ENCODE assay signal across 12 mouse cellular contexts in genomic region chr8:114889578-114890374, GRCm38 (mm10).
A peak's percentile ranks its signal among the peaks of the same experiment; 100 is the strongest.
DNase-seq lines count a peak whose midpoint lies in the region; ATAC-seq lines count a peak whose summit lies in the region.
"Had no signal": no experiment of that assay in that cellular context is flagged by ENCODE, and none has a peak within 500 bp of the region (broad histone marks: within the 10 kb centered on the region; RNA-seq: fewer than 3 reads in every experiment).

No protein-coding gene starts in this region.

- H3K27ac ChIP-seq in hindbrain, embryonic 14.5 days: no peak overlapping the region
- H3K27ac ChIP-seq: liver, embryonic 15.5 days had no signal

- no peaks in the 10 kb centered on the region for H3K36me3 ChIP-seq in hindbrain, embryonic 14.5 days (replicated peaks; ENCODE audit: control insufficient read depth, insufficient read depth)
- H3K36me3 ChIP-seq: heart, embryonic 12.5 days; liver, embryonic 15.5 days had no signal

- peak overlapping the region; percentile 21; the same call in 1 of the 2 replicates for H3K4me2 ChIP-seq in hindbrain, embryonic 14.5 days (replicated peaks)
- H3K4me2 ChIP-seq: heart, embryonic 12.5 days; liver, embryonic 15.5 days had no signal

- no peak overlapping the region for H3K9ac ChIP-seq in hindbrain, embryonic 14.5 days
- H3K9ac ChIP-seq: heart, embryonic 12.5 days; liver, embryonic 15.5 days had no signal

- WGBS in hindbrain, embryonic 14.5 days: 40% methylated on average over 16 of the region's 16 CpGs

- H3K4me1 ChIP-seq in hindbrain, embryonic 14.5 days (replicated peaks; ENCODE audit: control insufficient read depth, insufficient read depth, low read length): peaks cover 14% of the 10 kb centered on the region; the same call in 1 of the 2 replicates
- H3K4me1 ChIP-seq: liver, embryonic 15.5 days had no signal

- intact Hi-C loops in left cerebral cortex, postnatal 14 days (cut with DNase I): no loop called here
- intact Hi-C loops in gastrocnemius, postnatal 36 days (cut with DNase I): no loop called here

- peak; percentile 40; the same call in 1 of the 2 replicates for ATAC-seq in hindbrain, embryonic 14.5 days (ENCODE audit: low FRiP score)
- ATAC-seq in erythroblast, adult 5-6 weeks (replicated peaks; ENCODE audit: low FRiP score, poor library complexity, severe bottlenecking): no peak

- peaks cover 4% of the 10 kb centered on the region; the same call in 1 of the 2 replicates for H3K27me3 ChIP-seq in hindbrain, embryonic 14.5 days (ENCODE audit: control insufficient read depth, insufficient read depth, low read length)
- H3K27me3 ChIP-seq: heart, embryonic 12.5 days; liver, embryonic 15.5 days had no signal

- H3K4me3 ChIP-seq in hindbrain, embryonic 14.5 days (replicated peaks; ENCODE audit: low read length): no peak overlapping the region
- H3K4me3 ChIP-seq: heart, embryonic 12.5 days; liver, embryonic 15.5 days had no signal

- H3K9me3 ChIP-seq in hindbrain, embryonic 14.5 days (ENCODE audit: control insufficient read depth, low read length): no peaks in the 10 kb centered on the region
- H3K9me3 ChIP-seq: heart, embryonic 12.5 days; liver, embryonic 15.5 days had no signal

- DNase-seq in left cerebral cortex, postnatal 14 days (ENCODE audit: low spot score in 2 of 2): peak; percentile 17 to 27
- no peak for DNase-seq in left cerebral cortex, adult 11 months (ENCODE audit: low spot score)
- peak; percentile 38 for DNase-seq in brain, adult 2 months (ENCODE audit: low read depth, low spot score)
- peak; percentile 69 to 72 for DNase-seq in cerebellum, postnatal 10 days
- DNase-seq in hindbrain, embryonic 14.5 days (ENCODE audit: low spot score): peak; percentile 71
- no peak for DNase-seq in gastrocnemius, postnatal 36 days
- no peak for DNase-seq in gastrocnemius, postnatal 10 days
- DNase-seq: kidney, adult 11 months; layer of hippocampus, adult 9-11 months had no signal

Comparison
In these comparisons a context has a peak if more than half of its experiments do, and no peak if none do; other contexts are left out.
1. DNase-seq: peak in left cerebral cortex, postnatal 14 days (2 of 2), brain, adult 2 months (single experiment), cerebellum, postnatal 10 days (2 of 2) and hindbrain, embryonic 14.5 days (single experiment); none in left cerebral cortex, adult 11 months (single experiment), gastrocnemius, postnatal 36 days (0 of 2) and gastrocnemius, postnatal 10 days (single experiment).